Mouse (Mus musculus) myocyte (in vitro differentiated cells): Measurements from ENCODE around the gene Mien1.

Experiments used
- E2F4 ChIP-seq: IDR thresholded peaks from one replicate; pipeline ENCODE4 v1.6.1; 2011; ENCODE audit warnings: mild to moderate bottlenecking, control low read depth, moderate library complexity; ENCODE audit not compliant: insufficient read depth
- MAX ChIP-seq: IDR thresholded peaks from one replicate; pipeline ENCODE4 v1.6.1; 2011; ENCODE audit warnings: low read depth, mild to moderate bottlenecking, control low read depth
- MYOD1 ChIP-seq, 3 experiments: IDR thresholded peaks; one replicate each; pipeline ENCODE4 v1.6.1; 2011; ENCODE audit warnings: control low read depth in 2 of 3, low read depth in 2 of 3, mild to moderate bottlenecking in 2 of 3, moderate library complexity in 1 of 3; ENCODE audit not compliant: insufficient read length in 2 of 3, control insufficient read depth in 1 of 3
- POLR2A ChIP-seq: IDR thresholded peaks from one replicate; pipeline ENCODE4 v1.6.1; 2011; ENCODE audit warnings: low read depth, mild to moderate bottlenecking, control low read depth, moderate library complexity; ENCODE audit not compliant: insufficient read length
- TCF12 ChIP-seq: IDR thresholded peaks from one replicate; pipeline ENCODE4 v1.6.1; 2011; ENCODE audit warnings: mild to moderate bottlenecking, control low read depth; ENCODE audit not compliant: poor library complexity, insufficient read depth, severe bottlenecking
- USF1 ChIP-seq: IDR thresholded peaks from one replicate; pipeline ENCODE4 v1.6.1; 2011; ENCODE audit warnings: low read depth, mild to moderate bottlenecking, control low read depth, moderate library complexity

GRCm38 (mm10) chr11:98412273-98412796 is 26.5 kb downstream of the Mien1 start, which contains the start of gene Erbb2:
- TF ChIP-seq MAX (no peak), USF1 (no peak), TCF12 (no peak), E2F4 (no peak), POLR2A (peak; percentile 86), MYOD1 (IDR thresholded peaks at IDR 0.05; ENCODE audit: control insufficient read depth in 1 of 3, insufficient read length in 2 of 3, low read depth in 2 of 3) (peak in 1 of 3 experiments; percentile 3)
